Mouse (Mus musculus): ENCODE results near the gene Thsd4.

The Thsd4 gene

GRCm38 (mm10) chr9:60266583-60267272 lies 255.1 kb downstream of the Thsd4 start:
- DNase-seq (ENCODE audit: low spot score in 2 of 2) = no peak

- no peak for DNase-seq (ENCODE audit: low spot score in 2 of 2)
Observed at GRCm38 (mm10) chr9:60264586-60265325, 257.1 kb downstream of the Thsd4 start.

GRCm38 (mm10) chr9:60262515-60263140 lies 259.2 kb downstream of the Thsd4 start:
- no peak for DNase-seq (ENCODE audit: low spot score in 2 of 2)

- DNase-seq (ENCODE audit: low spot score in 2 of 2) = no peak
Observed at GRCm38 (mm10) chr9:60259626-60260025, 262.2 kb downstream of the Thsd4 start.

DNA sequence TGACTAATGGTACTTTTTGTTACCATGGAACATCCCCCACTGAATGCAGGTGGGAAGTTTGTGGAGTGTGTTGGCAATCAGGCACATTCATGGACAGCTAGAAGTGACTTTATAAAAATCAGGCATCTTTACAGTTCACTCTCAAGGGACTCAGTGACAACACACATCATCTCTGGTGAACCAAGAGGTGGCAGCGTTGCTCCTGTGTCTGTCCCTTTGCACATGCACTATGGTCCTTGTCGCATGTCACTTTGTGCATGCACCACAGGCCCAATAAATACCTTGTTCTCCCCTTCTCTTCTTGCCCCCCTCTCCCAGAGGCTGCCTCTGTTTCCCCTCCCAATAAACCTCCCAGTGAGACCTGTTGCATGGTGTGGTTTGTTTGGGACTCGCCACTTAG lies 270.1 kb downstream of the Thsd4 start:
- no peak for DNase-seq (ENCODE audit: low spot score in 2 of 2)

DNA sequence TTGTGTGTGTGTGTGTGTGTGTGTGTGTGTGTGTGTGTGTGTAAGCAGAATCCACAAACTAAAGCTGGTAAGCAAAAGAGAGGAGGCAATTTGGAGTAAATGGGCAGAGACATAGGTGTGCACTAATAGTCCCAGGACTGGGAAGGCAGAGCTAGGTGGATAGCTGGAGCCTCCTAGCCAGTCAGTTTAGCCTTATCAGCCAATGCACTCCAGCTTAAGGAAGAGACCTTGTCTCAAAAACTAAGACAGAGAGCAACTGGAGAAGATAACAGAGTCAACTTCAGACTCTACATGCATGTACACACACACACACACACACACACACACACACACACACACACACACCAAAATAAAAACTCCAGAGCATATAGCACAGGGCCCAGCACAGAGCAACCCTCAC lies 271.4 kb downstream of the Thsd4 start:
- DNase-seq (ENCODE audit: low spot score in 2 of 2) = no peak

DNA sequence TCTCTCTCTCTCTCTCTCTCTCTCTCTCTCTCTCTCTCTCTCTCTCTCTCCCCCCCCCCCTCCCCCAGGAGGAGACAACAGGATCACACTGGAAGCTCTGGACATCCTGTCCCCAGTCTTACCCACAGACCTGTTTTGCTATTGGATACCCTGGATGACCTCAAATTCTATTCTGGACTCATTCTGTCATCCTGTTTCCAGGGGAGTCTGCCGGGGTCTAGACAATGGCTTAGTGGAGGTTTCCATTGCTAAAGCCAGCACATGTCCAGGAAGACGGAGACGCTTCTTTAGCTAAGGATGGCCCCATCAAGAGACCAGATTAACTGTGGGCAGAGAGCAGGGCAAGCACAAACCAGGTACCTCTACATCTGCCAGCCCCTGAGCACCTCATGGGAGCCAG lies 273.8 kb downstream of the Thsd4 start:
- no peak for DNase-seq (ENCODE audit: low spot score in 2 of 2)

- peak; percentile 65 to 75 for DNase-seq (ENCODE audit: low spot score in 2 of 2)
Observed at GRCm38 (mm10) chr9:60244943-60245342, 276.9 kb downstream of the Thsd4 start.

- no peak for DNase-seq (ENCODE audit: low spot score in 2 of 2)
Observed at GRCm38 (mm10) chr9:60243503-60243902, 278.3 kb downstream of the Thsd4 start.

DNA sequence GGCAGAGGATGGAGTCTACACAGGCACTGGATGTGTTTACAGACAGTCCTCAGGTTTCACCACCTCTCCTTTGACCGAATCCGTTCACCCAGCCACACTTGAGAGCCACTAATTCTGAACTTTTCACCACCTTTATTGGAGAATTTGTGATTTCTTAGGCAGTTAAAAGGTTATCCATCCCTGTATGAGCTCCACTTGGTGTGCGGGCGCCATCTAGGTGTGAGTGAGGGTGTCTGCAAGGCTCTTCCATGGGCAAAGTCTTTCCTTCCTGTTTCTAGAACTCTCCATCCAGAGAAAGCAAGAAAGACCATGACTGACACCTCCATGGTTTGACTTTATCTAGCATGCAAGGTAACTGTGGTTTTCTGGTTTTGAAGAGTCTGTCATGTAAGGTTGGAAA lies 284.2 kb downstream of the Thsd4 start:
- DNase-seq (ENCODE audit: low spot score in 2 of 2) = peak; percentile 30 to 42

DNA sequence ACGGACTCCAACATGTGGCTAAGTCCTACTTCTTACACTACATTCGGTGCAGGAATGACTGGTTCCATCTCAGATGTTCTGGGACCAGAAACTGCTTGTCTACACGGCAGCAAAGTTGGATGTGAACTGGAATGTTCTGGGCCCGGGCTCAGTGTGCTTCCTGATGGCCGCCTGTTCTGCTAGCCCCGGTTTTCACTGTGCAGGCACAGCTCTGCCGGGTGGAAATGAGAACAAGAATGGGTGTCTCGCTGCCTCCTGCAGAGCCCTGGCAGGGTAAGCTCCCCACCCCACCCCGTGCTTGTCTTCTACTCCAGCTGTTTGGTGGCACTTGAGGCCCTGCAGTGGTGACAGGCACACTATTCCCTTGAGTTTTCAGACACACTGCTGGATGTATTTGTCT lies 285.7 kb downstream of the Thsd4 start:
- DNase-seq (ENCODE audit: low spot score in 2 of 2) = no peak

DNA sequence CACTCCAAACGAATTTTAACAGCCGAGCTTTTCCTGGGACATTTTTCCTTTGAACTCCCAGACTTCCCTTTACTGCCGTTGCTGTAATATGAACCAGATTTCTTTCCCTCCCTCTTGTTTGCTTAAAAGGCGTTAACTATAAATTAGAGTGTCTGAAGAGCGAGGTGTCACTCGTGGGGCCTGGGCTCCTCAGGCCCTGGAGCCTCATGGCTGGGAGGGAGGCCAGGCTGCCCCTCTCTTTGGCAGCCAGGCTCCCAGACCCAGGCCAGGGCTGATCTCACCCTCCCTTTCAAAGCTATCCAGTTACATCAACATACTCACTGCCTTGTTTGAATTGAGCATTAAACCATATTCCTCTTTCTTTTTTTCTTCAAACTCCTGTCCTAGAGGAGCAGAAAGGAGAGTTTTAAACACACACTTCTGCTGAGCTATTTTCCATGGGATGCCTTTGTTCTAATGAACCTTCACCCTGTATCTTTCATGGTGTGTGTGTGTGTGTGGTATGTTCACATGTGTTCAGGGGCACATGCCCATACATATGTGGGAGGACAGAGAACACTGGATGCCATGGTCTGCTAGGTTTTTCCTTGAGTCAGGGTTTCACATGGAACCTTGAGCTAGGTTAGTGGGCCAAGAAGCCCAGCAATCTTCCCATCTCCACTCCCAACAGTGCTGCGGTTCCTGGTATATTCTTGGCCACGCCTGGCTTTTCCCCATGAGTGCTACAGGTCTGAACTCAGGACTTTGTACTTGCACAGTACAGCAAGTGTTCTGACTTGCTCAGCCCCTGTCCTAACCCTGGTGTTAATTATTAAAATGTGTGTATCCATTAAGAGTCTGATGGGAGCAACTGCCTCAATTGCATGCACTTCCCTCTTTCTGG lies 287.4 kb downstream of the Thsd4 start:
- no peak for DNase-seq (ENCODE audit: low spot score in 2 of 2)

GRCm38 (mm10) chr9:60231981-60232881 lies 289.6 kb downstream of the Thsd4 start:
- no peak for DNase-seq (ENCODE audit: low spot score in 2 of 2)

GRCm38 (mm10) chr9:60229496-60229895 lies 292.4 kb downstream of the Thsd4 start:
- DNase-seq (ENCODE audit: low spot score in 2 of 2) = no peak

- DNase-seq (ENCODE audit: low spot score in 2 of 2) = no peak
Observed at GRCm38 (mm10) chr9:60227727-60228126, 294.1 kb downstream of the Thsd4 start.

GRCm38 (mm10) chr9:60226679-60227078 lies 295.2 kb downstream of the Thsd4 start:
- no peak for DNase-seq (ENCODE audit: low spot score in 2 of 2)

DNA sequence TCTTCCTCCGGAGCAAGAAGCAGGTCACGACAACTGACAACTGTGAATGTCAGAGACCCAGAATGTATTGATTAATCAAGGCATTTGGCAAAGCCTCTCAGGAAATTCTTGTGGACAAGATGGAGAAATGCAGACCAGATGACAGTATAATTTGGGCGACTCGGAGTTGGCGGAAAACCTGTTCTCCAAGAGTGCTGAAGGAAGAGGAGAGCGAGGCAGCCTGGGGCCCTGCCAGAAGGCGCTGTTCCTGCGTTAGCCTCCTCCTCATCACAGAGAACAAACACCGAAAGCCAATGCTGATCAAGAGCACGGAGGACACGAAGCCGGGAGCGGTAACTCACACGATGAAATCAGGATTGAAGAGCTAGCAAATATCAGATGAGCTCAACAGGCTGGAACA lies 295.7 kb downstream of the Thsd4 start:
- no peak for DNase-seq (ENCODE audit: low spot score in 2 of 2)

- DNase-seq (ENCODE audit: low spot score in 2 of 2) = no peak
Observed at GRCm38 (mm10) chr9:60225453-60225852, 296.4 kb downstream of the Thsd4 start.

DNA sequence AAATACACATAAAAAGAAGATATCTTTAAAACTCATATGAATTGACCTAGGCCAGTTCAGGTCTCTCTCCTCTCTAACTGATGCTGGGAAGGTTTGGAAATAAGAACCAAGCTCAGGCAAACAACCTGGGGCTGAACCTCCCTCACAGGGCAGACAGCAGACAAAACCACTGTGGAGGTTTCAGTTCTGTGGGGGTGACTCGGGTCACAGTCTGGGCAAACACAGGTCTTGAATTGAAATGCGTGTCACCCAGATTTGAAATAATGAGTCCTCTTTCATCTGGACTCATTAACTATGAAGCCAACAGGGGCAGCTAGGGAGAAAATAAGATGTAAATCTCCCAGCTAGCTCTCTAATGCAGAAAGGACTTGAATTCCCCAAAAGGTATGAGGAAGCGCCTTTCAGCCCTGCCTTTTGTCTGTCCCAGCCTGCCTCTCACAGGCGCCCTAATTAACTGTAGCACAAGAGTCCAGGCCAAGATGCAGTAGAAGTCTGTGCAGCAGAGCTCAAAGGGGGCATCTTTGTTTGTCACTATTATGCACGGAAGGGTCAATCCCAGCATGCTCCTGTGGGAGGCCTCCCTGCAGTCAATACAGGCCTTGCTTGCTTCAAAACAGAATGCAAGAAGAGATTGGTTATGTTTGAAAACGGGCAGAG lies 297.7 kb downstream of the Thsd4 start:
- DNase-seq (ENCODE audit: low spot score in 2 of 2) = no peak

GRCm38 (mm10) chr9:60220431-60220830 lies 301.4 kb downstream of the Thsd4 start:
- DNase-seq (ENCODE audit: low spot score in 2 of 2) = no peak
